Mouse (Mus musculus): Measurements from ENCODE around the gene Cd83.
A peak's percentile ranks its signal among the peaks of the same experiment; 100 is the strongest.

Cd83 gene

GRCm38 (mm10) chr13:43774605-43775426 lies 9.8 kb upstream of the Cd83 start:
- no peak for DNase-seq

GRCm38 (mm10) chr13:43775427-43775733 lies 9.2 kb upstream of the Cd83 start:
- DNase-seq: no peak

DNA sequence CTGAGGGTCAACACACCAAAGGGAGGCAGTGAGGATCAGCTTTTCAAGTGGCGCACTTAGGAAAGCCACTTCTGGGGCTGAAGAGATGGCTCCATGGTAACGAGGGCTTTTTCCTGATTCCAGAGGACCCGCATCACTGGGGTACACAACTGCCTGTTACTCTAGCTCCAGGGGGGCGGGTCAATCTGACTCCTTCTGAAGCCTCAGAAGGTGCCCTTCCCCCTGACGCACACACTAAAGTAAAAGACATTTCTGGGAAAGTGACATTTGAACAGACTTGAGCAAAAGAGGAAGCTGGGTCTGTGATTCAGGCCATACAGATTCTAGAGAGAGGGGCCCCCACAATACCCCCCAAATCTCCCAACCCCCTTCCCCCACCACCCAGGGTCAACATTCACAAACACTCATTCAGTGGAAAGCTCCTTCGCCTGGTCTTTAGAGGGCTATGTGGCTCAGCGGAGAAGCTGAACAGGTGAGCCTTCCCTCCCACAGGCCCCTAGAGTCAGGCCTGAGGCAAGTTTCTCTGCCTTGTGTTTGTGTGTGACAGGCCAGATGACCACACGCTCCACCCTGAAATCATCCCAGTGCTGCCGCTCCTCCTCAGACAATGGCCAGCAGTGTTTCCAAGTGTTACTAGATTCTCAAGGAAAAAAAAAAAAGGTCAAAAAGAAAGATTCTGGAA lies 7.1 kb upstream of the Cd83 start:
- DNase-seq: no peak

DNA sequence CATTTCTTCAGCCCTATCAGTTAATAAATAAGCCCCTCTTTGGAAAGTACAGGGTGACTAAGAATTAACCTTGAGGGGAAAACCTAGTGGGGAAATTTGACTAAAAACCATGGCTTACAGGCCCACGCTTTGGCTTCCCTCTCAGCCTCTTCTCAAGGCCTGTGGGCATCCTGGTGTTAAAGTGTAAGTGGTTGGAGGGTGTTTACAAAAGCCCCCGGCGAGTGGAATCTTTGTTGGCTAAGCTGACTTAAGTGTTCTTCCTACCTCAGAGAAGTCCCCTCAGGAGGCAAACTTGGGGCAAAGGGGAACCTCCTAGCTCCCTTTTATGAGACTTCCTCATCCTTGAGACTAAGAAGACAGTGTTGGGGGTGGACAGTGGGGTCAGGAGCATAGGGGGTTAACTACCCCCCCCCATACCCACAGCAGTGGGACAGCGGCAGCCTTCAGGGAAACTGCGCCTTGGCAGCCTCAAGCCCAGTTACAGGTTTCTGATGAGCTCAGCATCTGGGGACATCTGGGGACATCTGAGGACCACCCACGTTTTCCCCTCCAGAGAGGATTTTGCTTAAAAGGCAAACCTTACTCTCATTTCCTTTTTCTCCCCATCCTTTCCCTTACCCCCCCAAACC lies 6.4 kb upstream of the Cd83 start:
- no peak for DNase-seq

GRCm38 (mm10) chr13:43778971-43779370 lies 5.6 kb upstream of the Cd83 start:
- DNase-seq: no peak

- no peak for DNase-seq
Measured at GRCm38 (mm10) chr13:43780071-43780470, 4.5 kb upstream of the Cd83 start.

DNA sequence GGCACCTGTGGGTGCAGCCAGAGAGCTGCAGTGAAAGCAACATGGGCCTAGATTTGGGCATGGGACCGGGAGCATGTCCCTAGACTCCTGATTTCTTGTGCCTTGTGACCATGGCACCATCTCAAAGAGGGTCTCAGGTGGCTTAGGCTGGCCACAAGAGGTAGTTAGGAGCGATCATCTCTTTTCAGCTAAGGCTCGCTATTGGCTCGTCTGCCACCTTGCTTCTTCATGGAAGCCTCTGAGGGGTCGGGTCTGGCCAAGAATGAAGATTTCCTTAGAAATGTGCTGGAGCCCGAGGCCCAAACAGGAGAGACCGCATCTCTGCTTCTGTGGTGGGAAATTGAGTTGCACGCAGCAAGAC lies 1.1 kb downstream of the Cd83 start:
- DNase-seq: no peak

DNA sequence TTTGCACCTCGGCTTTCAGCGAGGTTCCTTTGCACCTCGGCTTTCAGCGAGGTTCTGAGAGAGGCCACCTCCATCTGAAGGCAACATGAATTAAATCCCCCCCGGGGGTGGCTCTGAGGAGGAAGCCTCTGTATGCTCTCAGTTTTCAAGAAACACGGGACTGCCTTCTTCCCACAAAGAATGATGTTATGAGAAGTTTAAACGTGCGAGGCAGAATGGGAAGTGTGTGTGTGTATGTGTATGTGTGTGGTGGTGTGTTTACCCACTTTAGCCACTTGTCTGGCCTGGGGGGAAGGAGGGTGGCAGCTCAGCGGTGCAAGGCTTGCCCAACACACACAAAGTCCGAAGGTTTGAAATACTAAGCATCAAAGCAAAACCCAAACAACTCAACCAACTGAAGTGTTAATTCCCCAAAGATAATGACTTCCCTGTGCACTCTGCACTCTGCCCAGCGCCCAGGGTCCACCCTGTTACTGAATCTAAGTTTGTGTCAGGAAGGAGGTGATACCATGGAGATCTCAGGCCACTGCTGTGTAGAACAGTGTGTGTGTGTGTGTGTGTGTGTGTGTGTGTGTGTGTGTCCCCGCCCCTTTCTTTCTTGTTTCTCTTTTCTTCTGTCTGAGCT lies 1.7 kb downstream of the Cd83 start:
- no peak for DNase-seq

DNA sequence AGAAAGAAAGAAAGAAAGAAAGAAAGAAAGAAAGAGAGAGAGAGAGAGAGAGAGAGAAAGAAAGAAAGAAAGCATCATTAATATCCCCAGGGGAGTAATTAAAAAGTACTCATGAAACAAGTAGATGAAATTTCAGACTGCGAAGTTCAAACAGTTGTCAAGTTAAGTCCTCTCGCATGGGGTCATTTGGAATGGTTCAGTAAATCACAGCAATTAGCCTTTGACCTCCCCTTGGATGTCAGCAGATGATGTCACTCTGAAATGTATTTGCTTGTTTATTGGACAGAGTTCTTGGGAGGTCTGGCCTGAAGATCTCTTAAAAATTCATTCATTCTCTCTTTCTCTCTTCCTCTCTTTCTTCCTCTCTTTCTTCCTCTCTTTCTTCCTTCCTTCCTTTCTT lies 2.7 kb downstream of the Cd83 start:
- no peak for DNase-seq

GRCm38 (mm10) chr13:43788071-43788470 lies 3.5 kb downstream of the Cd83 start:
- DNase-seq: no peak

DNA sequence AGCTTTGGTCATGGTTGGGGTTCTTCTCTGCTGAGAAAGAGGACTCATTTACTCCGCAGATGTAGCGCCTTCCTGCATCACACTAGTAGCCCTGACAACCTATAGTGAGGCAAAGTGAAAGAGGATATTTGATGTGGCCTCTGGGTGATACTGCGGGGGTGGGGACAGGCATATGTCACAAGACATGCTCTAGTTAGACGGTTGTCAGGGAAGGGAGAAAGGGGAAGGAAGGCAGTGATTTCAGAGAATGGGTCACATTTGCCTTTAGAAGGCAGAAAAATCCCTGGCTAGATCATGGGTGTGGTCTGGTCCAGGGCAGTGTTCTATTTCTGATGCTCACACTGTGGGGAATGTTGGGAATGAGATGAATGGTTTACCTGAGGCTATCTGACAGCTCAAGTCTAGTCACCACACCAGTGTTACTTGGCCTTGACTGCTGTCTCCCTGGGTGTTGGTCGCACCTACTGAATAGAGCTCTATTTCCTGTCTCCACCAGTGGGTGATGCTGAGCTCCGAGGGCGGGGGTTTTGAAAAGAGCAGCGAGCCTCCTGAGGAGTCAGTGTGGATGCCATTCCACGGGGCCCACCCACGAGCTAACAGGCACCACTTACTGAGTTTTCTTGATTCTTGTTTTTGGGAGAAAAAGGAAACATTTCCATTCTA lies 4.5 kb downstream of the Cd83 start:
- DNase-seq: peak; percentile 65 to 66

GRCm38 (mm10) chr13:43790229-43791001 lies 5.8 kb downstream of the Cd83 start:
- DNase-seq: no peak

DNA sequence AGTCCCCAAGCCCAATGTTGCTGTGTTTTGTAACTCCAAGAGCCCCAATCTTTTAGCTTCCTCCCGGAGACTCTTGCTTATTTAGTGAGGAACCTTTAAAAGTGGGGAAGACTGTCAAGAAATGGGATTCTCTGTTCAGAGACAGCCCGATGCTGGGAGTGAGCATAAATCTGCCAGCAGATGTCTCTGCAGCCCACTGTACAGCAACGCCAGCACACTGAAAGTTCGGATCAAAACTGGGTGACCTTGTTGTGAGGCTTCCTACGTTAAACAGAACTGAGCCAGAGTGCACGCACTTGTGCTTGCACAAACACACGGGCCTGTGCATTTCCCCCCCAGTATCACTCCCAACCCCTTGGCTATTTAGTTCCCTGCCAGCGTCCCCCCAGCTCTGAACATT lies 10.8 kb downstream of the Cd83 start:
- no peak for DNase-seq

DNA sequence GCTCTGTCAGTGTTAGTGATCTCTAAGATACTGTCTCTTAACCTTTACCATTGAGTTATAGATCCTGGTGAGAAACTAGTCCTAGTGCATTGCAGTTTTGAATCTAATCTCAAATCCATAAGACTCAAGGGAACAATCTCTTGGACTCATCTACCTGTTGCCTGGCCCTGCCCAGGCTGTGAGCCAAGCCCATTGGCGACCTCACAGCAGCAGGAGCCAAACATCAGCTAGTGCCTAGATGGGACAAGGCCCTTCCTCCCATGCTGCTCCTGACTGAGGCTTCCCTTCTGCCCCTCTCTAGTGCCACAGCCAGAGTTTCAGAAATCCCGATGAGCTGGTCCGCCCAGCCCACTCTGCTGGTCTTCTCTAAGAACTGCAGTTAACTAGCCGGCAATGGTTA lies 14.1 kb downstream of the Cd83 start:
- DNase-seq: no peak

DNA sequence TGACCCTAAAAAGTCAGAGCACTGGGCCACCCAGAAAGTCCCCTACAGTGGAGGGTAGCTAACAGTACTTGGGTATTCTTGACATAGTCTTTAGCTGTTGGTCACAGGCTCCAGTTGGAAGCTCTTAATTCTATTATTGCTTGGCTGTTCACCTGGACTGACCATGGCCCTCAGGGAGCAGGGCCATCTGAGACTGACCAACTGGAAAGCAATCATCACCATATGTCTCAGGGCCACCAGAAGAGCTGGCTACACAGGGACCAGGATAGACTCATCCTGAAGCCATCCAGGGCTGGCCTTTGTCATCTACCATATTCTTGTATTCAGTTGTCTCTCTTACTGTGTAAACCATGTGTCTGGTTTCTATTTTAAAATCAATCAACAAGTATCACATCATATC lies 15.6 kb downstream of the Cd83 start:
- no peak for DNase-seq

- no peak for DNase-seq
Measured at GRCm38 (mm10) chr13:43801961-43802360, 17.4 kb downstream of the Cd83 start.

- no peak for DNase-seq
Measured at GRCm38 (mm10) chr13:43802361-43803137, 18.0 kb downstream of the Cd83 start.

- DNase-seq: no peak
Measured at GRCm38 (mm10) chr13:43804648-43805047, 20.1 kb downstream of the Cd83 start.

DNA sequence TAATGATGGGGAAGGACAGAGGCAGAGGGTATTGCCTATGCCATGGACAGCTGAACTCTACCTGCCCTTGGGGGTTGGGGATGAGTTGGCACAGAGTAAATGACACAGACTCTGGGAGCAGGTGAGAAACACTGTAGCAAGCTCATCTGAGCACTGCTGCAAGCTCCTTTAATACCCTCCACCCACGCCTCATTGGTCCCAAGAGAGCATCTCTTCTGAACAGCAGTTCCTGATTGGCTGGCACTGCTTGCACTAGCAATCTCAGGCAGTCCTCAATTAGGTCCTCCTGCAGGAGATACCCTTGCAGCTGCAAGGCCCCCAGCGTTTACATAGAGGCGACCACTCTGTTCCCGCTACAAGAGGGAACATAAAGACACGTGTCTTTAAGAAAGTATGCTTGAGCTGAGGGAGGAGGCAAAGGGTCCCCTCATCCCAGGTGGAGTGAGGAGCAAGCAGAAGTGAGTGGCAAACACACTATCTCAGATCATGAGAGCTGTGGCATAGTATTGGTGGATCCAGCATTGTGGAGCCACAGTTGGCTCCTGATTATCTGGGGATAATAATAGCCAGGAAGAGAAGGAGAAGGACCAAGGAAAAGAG lies 20.7 kb downstream of the Cd83 start:
- no peak for DNase-seq

GRCm38 (mm10) chr13:43806371-43807271 lies 22.0 kb downstream of the Cd83 start:
- no peak for DNase-seq

Data from spleen, adult 18-20 months (tissue).